Mouse (Mus musculus): ENCODE results near the gene Mcrip2. TPM values are rescaled to one million over a fixed set of nuclear protein-coding genes. Genes with fewer than 3 reads are reported as not detected.
A peak's percentile ranks its signal among the peaks of the same experiment; 100 is the strongest.

Mcrip2 gene
- polyA plus RNA-seq, 1 experiment from 2014 or later, result 17.3 TPM

GRCm38 (mm10) chr17:25877741-25878610, 9.4 kb upstream of the Mcrip2 start:
- Histone ChIP-seq H3K27ac (ENCODE audit: low read length) (no peak overlapping the region), H3K4me2 (ENCODE audit: low read length) (no peak overlapping the region), H3K27me3 (replicated peaks; ENCODE audit: control insufficient read depth, insufficient read depth, low read length) (no peaks in the 10 kb centered on the region), H3K4me1 (replicated peaks; ENCODE audit: control insufficient read depth, insufficient read depth, low read length) (peaks cover 22% of the 10 kb centered on the region), H3K36me3 (ENCODE audit: control insufficient read depth, insufficient read depth) (peaks cover 7% of the 10 kb centered on the region; the same call in 1 of the 2 replicates), H3K4me3 (replicated peaks; ENCODE audit: low read length) (no peak overlapping the region), H3K9ac (replicated peaks; ENCODE audit: low read depth, low read length) (no peak overlapping the region), H3K9me3 (ENCODE audit: control insufficient read depth, low read length) (no peaks in the 10 kb centered on the region)
- 92% methylated on average over 32 of the region's 32 CpGs for WGBS
- no peak for ATAC-seq

DNA sequence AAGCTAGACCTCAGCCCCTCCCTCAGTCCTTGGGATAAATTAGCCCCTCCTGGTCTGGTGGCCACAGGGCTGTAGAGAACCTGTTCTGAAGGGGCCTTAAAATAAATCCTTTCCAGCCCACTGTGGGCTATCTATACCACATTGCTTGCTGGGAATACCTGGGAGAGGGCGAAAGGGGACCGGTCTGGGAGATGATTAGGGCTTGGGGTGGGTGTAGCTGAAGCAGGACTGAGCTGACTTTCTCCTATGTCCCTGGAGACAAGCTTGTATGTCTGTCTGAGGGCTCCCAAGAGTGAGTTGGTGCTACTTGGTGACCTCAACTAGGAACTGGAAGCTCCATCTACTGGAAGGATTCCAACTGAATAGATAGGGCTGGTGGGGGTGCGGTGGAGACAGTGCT, 8.5 kb upstream of the Mcrip2 start:
- Histone ChIP-seq H3K4me1 (replicated peaks; ENCODE audit: control insufficient read depth, insufficient read depth, low read length) (peaks cover 22% of the 10 kb centered on the region), H3K36me3 (ENCODE audit: control insufficient read depth, insufficient read depth) (peaks cover 3% of the 10 kb centered on the region; the same call in 1 of the 2 replicates), H3K4me2 (ENCODE audit: low read length) (no peak overlapping the region), H3K27ac (ENCODE audit: low read length) (no peak overlapping the region), H3K9ac (replicated peaks; ENCODE audit: low read depth, low read length) (no peak overlapping the region), H3K4me3 (replicated peaks; ENCODE audit: low read length) (no peak overlapping the region), H3K9me3 (ENCODE audit: control insufficient read depth, low read length) (no peaks in the 10 kb centered on the region), H3K27me3 (replicated peaks; ENCODE audit: control insufficient read depth, insufficient read depth, low read length) (no peaks in the 10 kb centered on the region)
- no peak for ATAC-seq
- WGBS, result 100% methylated on average over 3 of the region's 3 CpGs

- Histone ChIP-seq H3K4me3 (replicated peaks; ENCODE audit: low read length) (peak overlapping the region; percentile 71), H3K27ac (ENCODE audit: low read length) (no peak overlapping the region; the same call in 1 of the 2 replicates), H3K9ac (replicated peaks; ENCODE audit: low read depth, low read length) (peak overlapping the region; percentile 81), H3K27me3 (replicated peaks; ENCODE audit: control insufficient read depth, insufficient read depth, low read length) (no peaks in the 10 kb centered on the region), H3K9me3 (ENCODE audit: control insufficient read depth, low read length) (no peaks in the 10 kb centered on the region), H3K4me1 (replicated peaks; ENCODE audit: control insufficient read depth, insufficient read depth, low read length) (peaks cover 22% of the 10 kb centered on the region), H3K36me3 (ENCODE audit: control insufficient read depth, insufficient read depth) (no peaks in the 10 kb centered on the region), H3K4me2 (ENCODE audit: low read length) (peak overlapping the region; percentile 90)
- WGBS, result 62% methylated on average over 10 of the region's 10 CpGs
- no peak for ATAC-seq
Measured at GRCm38 (mm10) chr17:25876347-25876915, 7.9 kb upstream of the Mcrip2 start.

DNA sequence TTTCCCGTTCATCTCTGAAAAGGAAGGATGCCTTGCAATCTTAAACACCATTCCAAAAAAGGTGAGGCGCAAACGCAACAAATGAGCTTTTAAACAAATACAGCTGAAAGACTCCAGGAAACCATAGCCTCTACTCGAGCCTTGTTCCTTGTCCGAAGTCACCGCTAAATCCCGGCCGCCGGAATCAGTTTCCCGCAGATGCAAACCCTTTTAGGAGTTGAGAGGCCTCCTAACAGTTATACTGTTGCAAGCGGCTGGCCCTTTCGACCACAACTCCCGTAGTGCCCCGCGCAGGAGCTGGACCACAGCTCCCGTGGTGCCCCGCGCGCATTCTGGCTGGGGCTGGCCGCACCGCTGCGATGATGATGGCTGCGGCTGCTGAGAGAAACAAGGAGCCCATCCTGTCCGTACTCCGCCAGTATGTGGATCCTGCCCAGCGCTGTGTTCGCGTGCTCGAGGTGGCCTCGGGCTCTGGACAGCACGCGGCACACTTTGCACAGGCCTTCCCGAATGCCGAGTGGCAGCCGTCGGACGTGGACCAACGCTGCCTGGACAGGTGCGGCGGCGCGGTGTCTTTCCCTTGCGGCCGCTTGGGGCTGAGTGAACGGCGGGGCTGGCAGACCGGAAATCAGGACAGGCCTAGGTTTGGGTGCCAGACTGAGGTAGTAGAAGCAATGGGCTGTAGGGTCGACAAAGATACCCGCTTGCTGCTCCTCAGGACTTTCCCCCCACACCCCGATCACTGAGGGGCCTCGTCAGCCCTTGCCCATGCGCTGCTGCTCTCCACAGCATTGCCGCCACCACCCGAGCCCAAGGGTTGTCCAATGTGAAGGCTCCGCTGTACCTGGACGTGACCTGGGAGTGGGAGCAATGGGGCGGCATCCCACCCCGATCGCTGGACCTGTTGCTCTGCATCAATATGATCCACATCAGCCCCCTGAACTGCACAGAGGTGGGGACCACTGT, 6.9 kb upstream of the Mcrip2 start:
- WGBS, result 1% methylated on average over 59 of the region's 59 CpGs
- H3K4me1 ChIP-seq (replicated peaks; ENCODE audit: control insufficient read depth, insufficient read depth, low read length), result peaks cover 22% of the 10 kb centered on the region
- no peaks in the 10 kb centered on the region for H3K36me3 ChIP-seq (ENCODE audit: control insufficient read depth, insufficient read depth)
- peak overlapping the region; percentile 71 for H3K4me3 ChIP-seq (replicated peaks; ENCODE audit: low read length)
- H3K9ac ChIP-seq (replicated peaks; ENCODE audit: low read depth, low read length), result peak overlapping the region; percentile 81
- H3K9me3 ChIP-seq (ENCODE audit: control insufficient read depth, low read length), result no peaks in the 10 kb centered on the region
- H3K4me2 ChIP-seq (ENCODE audit: low read length), result peak overlapping the region; percentile 90
- ATAC-seq, result peak; percentile 95
- no peaks in the 10 kb centered on the region for H3K27me3 ChIP-seq (replicated peaks; ENCODE audit: control insufficient read depth, insufficient read depth, low read length)
- H3K27ac ChIP-seq (ENCODE audit: low read length), result peak overlapping the region; percentile 89

DNA sequence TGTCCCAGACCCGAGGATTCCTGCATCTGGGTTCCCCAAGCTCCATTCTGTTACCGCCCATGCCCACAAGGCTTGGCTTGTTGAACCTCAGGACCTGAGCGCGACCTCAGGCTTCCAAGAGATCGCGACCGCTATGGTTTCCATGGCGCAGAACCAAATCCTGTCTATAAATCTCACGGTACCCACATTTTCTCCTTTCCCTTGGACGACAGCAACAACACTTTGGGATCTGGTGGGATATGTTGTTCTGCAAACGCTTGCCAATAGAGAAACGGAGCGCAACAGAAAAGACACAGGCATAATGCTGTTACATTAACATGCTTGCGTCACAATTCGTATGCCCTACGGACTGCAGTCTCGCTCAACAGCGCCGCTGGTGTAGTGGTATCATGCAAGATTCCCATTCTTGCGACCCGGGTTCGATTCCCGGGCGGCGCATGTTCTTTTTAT, 6.2 kb upstream of the Mcrip2 start, which contains the start of gene Mettl26:
Gene Mettl26 (plus strand): TSS at position 354 of the 450 bp plus-strand sequence.
- WGBS, result under 1% methylated on average over 25 of the region's 25 CpGs
- H3K36me3 ChIP-seq (ENCODE audit: control insufficient read depth, insufficient read depth), result no peaks in the 10 kb centered on the region
- H3K9ac ChIP-seq (replicated peaks; ENCODE audit: low read depth, low read length), result peak within 1 kb of the TSS; percentile 81
- peak within 1 kb of the TSS; percentile 71 for H3K4me3 ChIP-seq (replicated peaks; ENCODE audit: low read length)
- H3K4me1 ChIP-seq (replicated peaks; ENCODE audit: control insufficient read depth, insufficient read depth, low read length), result peaks cover 22% of the 10 kb centered on the region
- peak within 1 kb of the TSS; percentile 90 for H3K4me2 ChIP-seq (ENCODE audit: low read length)
- peak within 1 kb of the TSS; percentile 89 for H3K27ac ChIP-seq (ENCODE audit: low read length)
- peak; percentile 84 for ATAC-seq
- no peaks in the 10 kb centered on the region for H3K27me3 ChIP-seq (replicated peaks; ENCODE audit: control insufficient read depth, insufficient read depth, low read length)
- H3K9me3 ChIP-seq (ENCODE audit: control insufficient read depth, low read length), result no peaks in the 10 kb centered on the region

- Histone ChIP-seq H3K4me3 (replicated peaks; ENCODE audit: low read length) (peak overlapping the region; percentile 71), H3K4me1 (replicated peaks; ENCODE audit: control insufficient read depth, insufficient read depth, low read length) (peaks cover 22% of the 10 kb centered on the region), H3K4me2 (ENCODE audit: low read length) (peak overlapping the region; percentile 90), H3K27me3 (replicated peaks; ENCODE audit: control insufficient read depth, insufficient read depth, low read length) (no peaks in the 10 kb centered on the region), H3K27ac (ENCODE audit: low read length) (peak overlapping the region; percentile 89), H3K36me3 (ENCODE audit: control insufficient read depth, insufficient read depth) (no peaks in the 10 kb centered on the region), H3K9me3 (ENCODE audit: control insufficient read depth, low read length) (no peaks in the 10 kb centered on the region), H3K9ac (replicated peaks; ENCODE audit: low read depth, low read length) (peak overlapping the region; percentile 73)
- WGBS, result 5% methylated on average over 14 of the region's 14 CpGs
- no peak for ATAC-seq
Measured at GRCm38 (mm10) chr17:25874148-25874720, 5.7 kb upstream of the Mcrip2 start.

GRCm38 (mm10) chr17:25873405-25874147, 5.0 kb upstream of the Mcrip2 start:
- no peak for ATAC-seq
- no peaks in the 10 kb centered on the region for H3K27me3 ChIP-seq (replicated peaks; ENCODE audit: control insufficient read depth, insufficient read depth, low read length)
- H3K4me3 ChIP-seq (replicated peaks; ENCODE audit: low read length), result peak overlapping the region; percentile 71
- peak overlapping the region; percentile 90 for H3K4me2 ChIP-seq (ENCODE audit: low read length)
- H3K9me3 ChIP-seq (ENCODE audit: control insufficient read depth, low read length), result no peaks in the 10 kb centered on the region
- peaks cover 24% of the 10 kb centered on the region for H3K4me1 ChIP-seq (replicated peaks; ENCODE audit: control insufficient read depth, insufficient read depth, low read length)
- peak overlapping the region; percentile 89; the same call in 1 of the 2 replicates for H3K27ac ChIP-seq (ENCODE audit: low read length)
- peak overlapping the region; percentile 73 for H3K9ac ChIP-seq (replicated peaks; ENCODE audit: low read depth, low read length)
- no peaks in the 10 kb centered on the region for H3K36me3 ChIP-seq (ENCODE audit: control insufficient read depth, insufficient read depth)
- WGBS, result 87% methylated on average over 11 of the region's 11 CpGs

- Histone ChIP-seq H3K4me3 (replicated peaks; ENCODE audit: low read length) (no peak overlapping the region), H3K4me1 (replicated peaks; ENCODE audit: control insufficient read depth, insufficient read depth, low read length) (peaks cover 29% of the 10 kb centered on the region), H3K9ac (replicated peaks; ENCODE audit: low read depth, low read length) (no peak overlapping the region), H3K4me2 (ENCODE audit: low read length) (no peak overlapping the region), H3K27me3 (replicated peaks; ENCODE audit: control insufficient read depth, insufficient read depth, low read length) (no peaks in the 10 kb centered on the region), H3K36me3 (ENCODE audit: control insufficient read depth, insufficient read depth) (no peaks in the 10 kb centered on the region), H3K9me3 (ENCODE audit: control insufficient read depth, low read length) (no peaks in the 10 kb centered on the region), H3K27ac (ENCODE audit: low read length) (no peak overlapping the region)
- no peak for ATAC-seq
- 80% methylated on average over 3 of the region's 3 CpGs for WGBS
Measured at GRCm38 (mm10) chr17:25872676-25873075, 4.1 kb upstream of the Mcrip2 start.

Measured in forebrain, embryonic 16.5 days (tissue).